Mouse (Mus musculus) heart, embryonic 12.5 days (tissue): ENCODE results near the gene Pf4. TPM values are rescaled to one million over a fixed set of nuclear protein-coding genes. Genes with fewer than 3 reads are reported as not detected.
"Not testable (repeated sequence)": the region's sequence is repeated elsewhere in the genome, so short reads cannot be mapped to it uniquely, and the experiment has no call there.

Experiments
- ATAC-seq: fragments of 200-750 bp; cut with Nextera tagmentation; 2 replicates; pipeline ENCODE4 v1.8.0; 2017; ENCODE audit warnings: moderate TSS enrichment, moderate library complexity; ENCODE audit not compliant: insufficient number of reproducible peaks, low FRiP score
- H3K27ac ChIP-seq: fragments of 300-500 bp; sonication (generic); 2 replicates; pipeline ENCODE4 v1.5.1; 2016; ENCODE audit warnings: mild to moderate bottlenecking, moderate library complexity; ENCODE audit not compliant: poor library complexity, severe bottlenecking
- H3K27me3 ChIP-seq: fragments of 300-500 bp; sonication (generic); replicated peaks from 2 replicates; pipeline ENCODE4 v1.6.1; 2016; ENCODE audit warnings: mild to moderate bottlenecking, moderate library complexity
- H3K36me3 ChIP-seq: fragments of 300-500 bp; sonication (generic); 2 replicates; pipeline ENCODE4 v1.6.1; 2016; ENCODE audit warnings: mild to moderate bottlenecking, moderate library complexity
- H3K4me1 ChIP-seq: fragments of 300-500 bp; sonication (generic); replicated peaks from 2 replicates; pipeline ENCODE4 v1.6.1; 2016; ENCODE audit warnings: mild to moderate bottlenecking
- H3K4me2 ChIP-seq: fragments of 300-500 bp; sonication (generic); 2 replicates; pipeline ENCODE4 v1.6.1; 2016; ENCODE audit warnings: mild to moderate bottlenecking, moderate library complexity
- H3K4me3 ChIP-seq: fragments of 300-500 bp; sonication (generic); 2 replicates; pipeline ENCODE4 v1.5.1; 2016; ENCODE audit warnings: mild to moderate bottlenecking
- H3K9ac ChIP-seq: fragments of 300-500 bp; sonication (generic); 2 replicates; pipeline ENCODE4 v1.6.1; 2016; ENCODE audit warnings: mild to moderate bottlenecking, moderate library complexity
- H3K9me3 ChIP-seq: fragments of 300-500 bp; sonication (generic); replicated peaks from 2 replicates; pipeline ENCODE4 v1.6.1; 2016; ENCODE audit warnings: mild to moderate bottlenecking, moderate library complexity
- WGBS: fragments of 180-500 bp; shearing (Covaris S2); methylation state at CpG from one replicate; pipeline ENCODE4 v1.1.7; 2016; 5-methylcytosine and 5-hydroxymethylcytosine counted together
- polyA plus RNA-seq: library from polyadenylated mRNA; unstranded; fragments of >200 nt; fragmentation: Nextera tagmentation; extraction: Ambion mirVana; gene quantifications from 2 replicates; pipeline ENCODE4 v1.2.1, GENCODE M21; 2016

The Pf4 gene
- polyA plus RNA-seq, 1 experiment from 2014 or later, result 75.1 TPM

- Histone ChIP-seq H3K4me2 (no peak overlapping the region), H3K27ac (no peak overlapping the region), H3K4me1 (0 out of 2 replicates have a peak, but pooled peaks cover 7% of the 10 kb centered on the region), H3K9ac (no peak overlapping the region), H3K27me3 (no peaks in the 10 kb centered on the region), H3K36me3 (no peaks in the 10 kb centered on the region), H3K9me3 (no peaks in the 10 kb centered on the region), H3K4me3 (no peak overlapping the region)
- ATAC-seq, result no peak
- WGBS, result 72% methylated on average over 4 of the region's 4 CpGs
These were observed 15.9 kb downstream of the Pf4 start for GRCm38 (mm10) chr5:90788114-90788513.

GRCm38 (mm10) chr5:90789306-90790073 lies 17.3 kb downstream of the Pf4 start:
- no peak overlapping the region for H3K4me3 ChIP-seq
- no peaks in the 10 kb centered on the region for H3K9me3 ChIP-seq
- no peaks in the 10 kb centered on the region for H3K27me3 ChIP-seq
- no peak overlapping the region for H3K9ac ChIP-seq
- WGBS, result 66% methylated on average over 11 of the region's 11 CpGs
- H3K4me2 ChIP-seq, result no peak overlapping the region
- no peak overlapping the region for H3K27ac ChIP-seq
- 0 out of 2 replicates have a peak, but pooled peaks cover 7% of the 10 kb centered on the region for H3K4me1 ChIP-seq
- no peaks in the 10 kb centered on the region for H3K36me3 ChIP-seq
- no peak for ATAC-seq

GRCm38 (mm10) chr5:90790074-90790502 lies 17.9 kb downstream of the Pf4 start:
- 83% methylated on average over 8 of the region's 8 CpGs for WGBS
- Histone ChIP-seq H3K4me3 (no peak overlapping the region), H3K9ac (no peak overlapping the region), H3K27ac (no peak overlapping the region), H3K36me3 (no peaks in the 10 kb centered on the region), H3K4me2 (no peak overlapping the region), H3K9me3 (no peaks in the 10 kb centered on the region), H3K27me3 (no peaks in the 10 kb centered on the region), H3K4me1 (0 out of 2 replicates have a peak, but pooled peaks cover 7% of the 10 kb centered on the region)
- ATAC-seq, result no peak

- H3K4me2 ChIP-seq, result no peak within 1 kb of the TSS
- H3K4me3 ChIP-seq, result no peak within 1 kb of the TSS
- no peaks in the 10 kb centered on the region for H3K4me1 ChIP-seq
- no peak within 1 kb of the TSS for H3K27ac ChIP-seq
- no peak for ATAC-seq
- H3K27me3 ChIP-seq, result no peaks in the 10 kb centered on the region
- H3K9ac ChIP-seq, result no peak within 1 kb of the TSS
- WGBS, result 66% methylated on average over 5 of the region's 5 CpGs
- H3K9me3 ChIP-seq, result no peaks in the 10 kb centered on the region
- no peaks in the 10 kb centered on the region for H3K36me3 ChIP-seq
These were observed 22.0 kb downstream of the Pf4 start, which contains the start of gene Cxcl15 for GRCm38 (mm10) chr5:90794195-90794625. Gene Cxcl15, plus strand, starts transcription at chr5:90794534.

GRCm38 (mm10) chr5:90795392-90795791 lies 23.2 kb downstream of the Pf4 start:
- WGBS, result 82% methylated on average over 2 of the region's 2 CpGs
- H3K4me2 ChIP-seq, H3K27me3 ChIP-seq, H3K36me3 ChIP-seq, H3K4me1 ChIP-seq, H3K27ac ChIP-seq, H3K9me3 ChIP-seq, ATAC-seq, H3K4me3 ChIP-seq, H3K9ac ChIP-seq: not testable (repeated sequence)

- Histone ChIP-seq H3K27ac (no peak overlapping the region), H3K36me3 (no peaks in the 10 kb centered on the region)
- no peak for ATAC-seq
These were observed 32.3 kb downstream of the Pf4 start for GRCm38 (mm10) chr5:90804574-90804973.

GRCm38 (mm10) chr5:90806050-90806449 lies 33.8 kb downstream of the Pf4 start:
- Histone ChIP-seq H3K36me3 (no peaks in the 10 kb centered on the region), H3K4me1 (no peaks in the 10 kb centered on the region), H3K9me3 (no peaks in the 10 kb centered on the region), H3K27me3 (no peaks in the 10 kb centered on the region), H3K27ac (no peak overlapping the region), H3K4me2 (no peak overlapping the region), H3K9ac (no peak overlapping the region), H3K4me3 (no peak overlapping the region)
- no peak for ATAC-seq

More at GRCm38 (mm10) chr5:90804574-90804973, 32.3 kb downstream of the Pf4 start:
- H3K4me1 ChIP-seq, result no peaks in the 10 kb centered on the region
- H3K4me3 ChIP-seq, result no peak overlapping the region
- no peak overlapping the region for H3K9ac ChIP-seq
- no peak overlapping the region for H3K4me2 ChIP-seq
- H3K27me3 ChIP-seq, result no peaks in the 10 kb centered on the region
- no peaks in the 10 kb centered on the region for H3K9me3 ChIP-seq

GRCm38 (mm10) chr5:90807176-90807950 lies 35.1 kb downstream of the Pf4 start:
- Histone ChIP-seq H3K36me3 (no peaks in the 10 kb centered on the region), H3K4me1 (no peaks in the 10 kb centered on the region), H3K27me3 (no peaks in the 10 kb centered on the region), H3K9me3 (no peaks in the 10 kb centered on the region), H3K9ac (no peak overlapping the region), H3K4me3 (no peak overlapping the region), H3K27ac (no peak overlapping the region), H3K4me2 (no peak overlapping the region)
- no peak for ATAC-seq
- WGBS, result 74% methylated on average over 3 of the region's 3 CpGs

GRCm38 (mm10) chr5:90819756-90820155 lies 47.5 kb downstream of the Pf4 start:
- H3K9ac ChIP-seq, result no peak overlapping the region
- no peaks in the 10 kb centered on the region for H3K27me3 ChIP-seq
- no peaks in the 10 kb centered on the region for H3K4me1 ChIP-seq
- no peak for ATAC-seq
- no peak overlapping the region for H3K27ac ChIP-seq
- H3K9me3 ChIP-seq, result no peaks in the 10 kb centered on the region
- H3K4me2 ChIP-seq, result no peak overlapping the region
- no peaks in the 10 kb centered on the region for H3K36me3 ChIP-seq
- no peak overlapping the region for H3K4me3 ChIP-seq
